Mouse (Mus musculus) MEL (cell line): Measurements from ENCODE around the gene Pacsin2.

Experiments
- CHD2 ChIP-seq: IDR thresholded peaks from 2 replicates; pipeline ENCODE4 v1.6.1; 2011; ENCODE audit warnings: low read length, improper control_type of control experiment
- CTCF ChIP-seq, 3 experiments: IDR thresholded peaks in 2 of 3; conservative IDR thresholded peaks in 1 of 3; 2 replicates each; pipeline ENCODE4 v1.5.1; 2011 to 2012; ENCODE audit warnings: low read length in 3 of 3, low read depth in 2 of 3, mild to moderate bottlenecking in 2 of 3, improper control_type of control experiment in 1 of 3, inconsistent platforms in 1 of 3, mixed read lengths in 1 of 3, moderate library complexity in 1 of 3; ENCODE audit not compliant: control insufficient read depth in 1 of 3, insufficient read depth in 1 of 3, poor library complexity in 1 of 3, severe bottlenecking in 1 of 3
- ELF1 ChIP-seq: IDR thresholded peaks from 2 replicates; pipeline ENCODE4 v1.6.1; 2014; ENCODE audit warnings: low read depth, mild to moderate bottlenecking, inconsistent platforms, low read length, improper control_type of control experiment, moderate library complexity
- EP300 ChIP-seq, 2 experiments: IDR thresholded peaks; 2 replicates each; pipeline ENCODE4 v1.6.1; 2011; ENCODE audit warnings: improper control_type of control experiment in 2 of 2, low read length in 2 of 2, low read depth in 1 of 2, mild to moderate bottlenecking in 1 of 2
- HCFC1 ChIP-seq: IDR thresholded peaks from 2 replicates; pipeline ENCODE4 v1.6.1; 2012; ENCODE audit warnings: low read depth, mild to moderate bottlenecking, inconsistent platforms, low read length, improper control_type of control experiment, moderate library complexity
- MAZ ChIP-seq: IDR thresholded peaks from 2 replicates; pipeline ENCODE4 v1.6.1; 2012; ENCODE audit warnings: low read depth, mild to moderate bottlenecking, inconsistent platforms, low read length, improper control_type of control experiment
- MEF2A ChIP-seq: IDR thresholded peaks from 2 replicates; pipeline ENCODE4 v1.6.1; 2014; ENCODE audit warnings: low read depth, mild to moderate bottlenecking, inconsistent platforms, low read length, improper control_type of control experiment; ENCODE audit not compliant: poor library complexity, insufficient replicate concordance, severe bottlenecking; ENCODE audit errors: extremely low read depth
- MXI1 ChIP-seq: IDR thresholded peaks from 2 replicates; pipeline ENCODE4 v1.6.1; 2011; ENCODE audit warnings: mild to moderate bottlenecking, low read depth, low read length, improper control_type of control experiment
- MYB ChIP-seq: IDR thresholded peaks from 2 replicates; pipeline ENCODE4 v1.6.1; 2011; ENCODE audit warnings: mild to moderate bottlenecking, low read depth, low read length, improper control_type of control experiment
- MYC ChIP-seq: IDR thresholded peaks from 2 replicates; pipeline ENCODE4 v1.6.1; 2011; ENCODE audit warnings: low read depth, mild to moderate bottlenecking, low read length, improper control_type of control experiment, moderate library complexity
- POLR2A ChIP-seq, 2 experiments: IDR thresholded peaks; 2 replicates each; pipeline ENCODE4 v1.6.1; 2011 to 2012; ENCODE audit warnings: low read length in 2 of 2, mild to moderate bottlenecking in 2 of 2, control low read depth in 1 of 2, improper control_type of control experiment in 1 of 2, low read depth in 1 of 2, moderate library complexity in 1 of 2; ENCODE audit not compliant: control insufficient read depth in 1 of 2, insufficient read depth in 1 of 2, poor library complexity in 1 of 2
- TAL1 ChIP-seq: IDR thresholded peaks from 2 replicates; pipeline ENCODE4 v1.6.1; 2012; ENCODE audit warnings: mild to moderate bottlenecking, inconsistent platforms, low read length, moderate library complexity, mixed read lengths
- TCF12 ChIP-seq: IDR thresholded peaks from 2 replicates; pipeline ENCODE4 v1.6.1; 2014; ENCODE audit warnings: low read depth, mild to moderate bottlenecking, inconsistent platforms, low read length, improper control_type of control experiment, moderate library complexity

- TF ChIP-seq CTCF (IDR thresholded peaks at IDR 0.05 in 2 of 3, conservative IDR thresholded peaks at IDR 0.05 in 1 of 3; ENCODE audit: control insufficient read depth in 1 of 3, insufficient read depth in 1 of 3, low read depth in 2 of 3, low read length in 3 of 3, poor library complexity in 1 of 3, severe bottlenecking in 1 of 3) = no peak
- no peak for TF ChIP-seq POLR2A (IDR thresholded peaks at IDR 0.05; ENCODE audit: control insufficient read depth in 1 of 2, insufficient read depth in 1 of 2, low read depth in 1 of 2, low read length in 2 of 2, poor library complexity in 1 of 2)
- TF ChIP-seq TAL1 = no peak
- no peak for TF ChIP-seq MAZ
- TF ChIP-seq CHD2 = no peak
- no peak for TF ChIP-seq MYB
- no peak for TF ChIP-seq HCFC1
- no peak for TF ChIP-seq ELF1
- TF ChIP-seq EP300 (IDR thresholded peaks at IDR 0.05; ENCODE audit: low read depth in 1 of 2, low read length in 2 of 2) = no peak
- no peak for TF ChIP-seq MXI1
- no peak for TF ChIP-seq MYC
- TF ChIP-seq MEF2A = no peak
- TF ChIP-seq TCF12 = no peak
Observed at GRCm38 (mm10) chr15:83358476-83358875, 105.9 kb downstream of the Pacsin2 start.
